Mouse (Mus musculus) midbrain, embryonic 12.5 days (tissue): ENCODE measurements at regions not wholly inside any gene's neighbourhood (a gene's known extent, or its start where the extent isn't known, plus 50 kb on each side); places are given as distances from the start of the nearest gene placed in this dataset. TPM values are rescaled to one million over a fixed set of nuclear protein-coding genes. Genes with fewer than 3 reads are reported as not detected.

Experiments
- ATAC-seq: fragments of 200-750 bp; cut with Nextera tagmentation; 2 replicates; pipeline ENCODE4 v1.8.0; 2017; ENCODE audit warnings: low read depth, moderate TSS enrichment, moderate library complexity; ENCODE audit not compliant: low FRiP score
- H3K27ac ChIP-seq: fragments of 300-500 bp; sonication (generic); replicated peaks from 2 replicates; pipeline ENCODE4 v1.5.1; 2016; ENCODE audit warnings: mild to moderate bottlenecking
- H3K27me3 ChIP-seq: fragments of 300-500 bp; sonication (generic); 2 replicates; pipeline ENCODE4 v1.6.1; 2016; ENCODE audit warnings: mild to moderate bottlenecking
- H3K36me3 ChIP-seq: fragments of 300-500 bp; sonication (generic); 2 replicates; pipeline ENCODE4 v1.6.1; 2016
- H3K4me1 ChIP-seq: fragments of 300-500 bp; sonication (generic); 2 replicates; pipeline ENCODE4 v1.6.1; 2016
- H3K4me2 ChIP-seq: fragments of 300-500 bp; sonication (generic); replicated peaks from 2 replicates; pipeline ENCODE4 v1.6.1; 2016; ENCODE audit warnings: mild to moderate bottlenecking, moderate library complexity
- H3K4me3 ChIP-seq: fragments of 300-500 bp; sonication (generic); 2 replicates; pipeline ENCODE4 v1.5.1; 2016; ENCODE audit warnings: mild to moderate bottlenecking
- H3K9ac ChIP-seq: fragments of 300-500 bp; sonication (generic); replicated peaks from 2 replicates; pipeline ENCODE4 v1.6.1; 2016; ENCODE audit warnings: mild to moderate bottlenecking, moderate library complexity
- H3K9me3 ChIP-seq: fragments of 300-500 bp; sonication (generic); 2 replicates; pipeline ENCODE4 v1.6.1; 2016; ENCODE audit warnings: mild to moderate bottlenecking
- WGBS: fragments of 180-500 bp; shearing (Covaris S2); methylation state at CpG from one replicate; pipeline ENCODE4 v1.1.7; 2016; 5-methylcytosine and 5-hydroxymethylcytosine counted together
- microRNA counts: library from miRNA; unstranded; fragments of <30 nt; microRNA quantifications from one replicate; lab custom pipeline; 2017
- microRNA-seq: library from miRNA; unstranded; fragments of <30 nt; microRNA quantifications from one replicate; pipeline ENCODE4, GENCODE M21; 2017

- 98% methylated on average over 3 of the region's 3 CpGs for WGBS
- ATAC-seq: no peak
- no peak overlapping the region for H3K9ac ChIP-seq
- H3K9me3 ChIP-seq: no peaks in the 10 kb centered on the region
- no peak overlapping the region for H3K4me3 ChIP-seq
- H3K27ac ChIP-seq: no peak overlapping the region
- H3K36me3 ChIP-seq: no peaks in the 10 kb centered on the region
- no peaks in the 10 kb centered on the region for H3K4me1 ChIP-seq
- no peaks in the 10 kb centered on the region for H3K27me3 ChIP-seq
- no peak overlapping the region for H3K4me2 ChIP-seq
Observed at GRCm38 (mm10) chrX:19150606-19151005, 330.5 kb downstream of the Tex13c3 start.

GRCm38 (mm10) chrX:19148672-19149071 is 332.4 kb downstream of the Tex13c3 start:
- Histone ChIP-seq H3K9ac (no peak overlapping the region), H3K4me1 (no peaks in the 10 kb centered on the region), H3K27ac (no peak overlapping the region), H3K4me3 (no peak overlapping the region), H3K9me3 (no peaks in the 10 kb centered on the region), H3K4me2 (no peak overlapping the region), H3K36me3 (no peaks in the 10 kb centered on the region), H3K27me3 (no peaks in the 10 kb centered on the region)
- no peak for ATAC-seq
- WGBS: 90% methylated on average over 1 of the region's 1 CpGs

- ATAC-seq: no peak
- H3K4me1 ChIP-seq: no peaks in the 10 kb centered on the region
- no peaks in the 10 kb centered on the region for H3K36me3 ChIP-seq
- H3K4me2 ChIP-seq: no peak overlapping the region
- whole genome bisulfite sequencing: 87% methylated on average over 3 of the region's 3 CpGs
- no peaks in the 10 kb centered on the region for H3K27me3 ChIP-seq
- H3K9ac ChIP-seq: no peak overlapping the region
- no peaks in the 10 kb centered on the region for H3K9me3 ChIP-seq
- no peak overlapping the region for H3K27ac ChIP-seq
- H3K4me3 ChIP-seq: no peak overlapping the region
Observed at GRCm38 (mm10) chrX:19148251-19148650, 332.9 kb downstream of the Tex13c3 start.

GRCm38 (mm10) chrX:19112753-19113152 is 368.4 kb downstream of the Tex13c3 start:
- Histone ChIP-seq H3K9me3 (no peaks in the 10 kb centered on the region), H3K4me1 (no peaks in the 10 kb centered on the region), H3K27me3 (no peaks in the 10 kb centered on the region), H3K9ac (no peak overlapping the region), H3K27ac (no peak overlapping the region), H3K4me2 (no peak overlapping the region), H3K36me3 (no peaks in the 10 kb centered on the region), H3K4me3 (no peak overlapping the region)
- ATAC-seq: no peak
- whole genome bisulfite sequencing: 87% methylated on average over 7 of the region's 7 CpGs

- Histone ChIP-seq H3K4me2 (no peak overlapping the region), H3K27me3 (no peaks in the 10 kb centered on the region), H3K27ac (no peak overlapping the region), H3K4me3 (no peak overlapping the region), H3K36me3 (no peaks in the 10 kb centered on the region), H3K9me3 (no peaks in the 10 kb centered on the region), H3K4me1 (no peaks in the 10 kb centered on the region), H3K9ac (no peak overlapping the region)
- 66% methylated on average over 2 of the region's 2 CpGs for WGBS
- ATAC-seq: no peak
Observed at GRCm38 (mm10) chrX:19102911-19103310, 378.2 kb downstream of the Tex13c3 start.

GRCm38 (mm10) chrX:19095960-19096359 is 385.2 kb downstream of the Tex13c3 start:
- no peak overlapping the region for H3K4me2 ChIP-seq
- H3K36me3 ChIP-seq: no peaks in the 10 kb centered on the region
- ATAC-seq: no peak
- no peak overlapping the region for H3K9ac ChIP-seq
- no peaks in the 10 kb centered on the region for H3K27me3 ChIP-seq
- H3K4me1 ChIP-seq: no peaks in the 10 kb centered on the region
- no peak overlapping the region for H3K27ac ChIP-seq
- H3K4me3 ChIP-seq: no peak overlapping the region
- no peaks in the 10 kb centered on the region for H3K9me3 ChIP-seq

- whole genome bisulfite sequencing: 95% methylated on average over 1 of the region's 1 CpGs
- Histone ChIP-seq H3K27ac (no peak overlapping the region), H3K4me1 (no peaks in the 10 kb centered on the region), H3K9me3 (no peaks in the 10 kb centered on the region), H3K4me2 (no peak overlapping the region), H3K4me3 (no peak overlapping the region), H3K9ac (no peak overlapping the region), H3K36me3 (no peaks in the 10 kb centered on the region), H3K27me3 (no peaks in the 10 kb centered on the region)
- no peak for ATAC-seq
Observed at GRCm38 (mm10) chrX:19084435-19084834, 396.7 kb downstream of the Tex13c3 start.

- Histone ChIP-seq H3K4me2 (no peak overlapping the region), H3K9me3 (no peaks in the 10 kb centered on the region), H3K4me3 (no peak overlapping the region), H3K36me3 (no peaks in the 10 kb centered on the region), H3K9ac (no peak overlapping the region), H3K4me1 (no peaks in the 10 kb centered on the region), H3K27ac (no peak overlapping the region), H3K27me3 (no peaks in the 10 kb centered on the region)
- ATAC-seq: no peak
- 64% methylated on average over 2 of the region's 2 CpGs for WGBS
Observed at GRCm38 (mm10) chrX:19080021-19080420, 401.1 kb downstream of the Tex13c3 start.

MicroRNAs encoded in the stretch of these regions (microRNA counts, 519-probe panel; counts per million panel counts)
- microRNA mmu-miR-221 (lab: Ali Mortazavi, UCI): not detected
- microRNA mmu-miR-222 (lab: Ali Mortazavi, UCI): not detected

Small RNAs in the stretch of these regions (microRNA-seq; reads per million reads assigned to microRNA genes)
- gene Mir221: 285 reads per million, percentile 63 among the genes with 10 or more reads in this experiment
- gene Mir222: 115 reads per million, percentile 53 among the genes with 10 or more reads in this experiment
